9 mouse cellular contexts compared by ENCODE assay signal in the genomic region with DNA sequence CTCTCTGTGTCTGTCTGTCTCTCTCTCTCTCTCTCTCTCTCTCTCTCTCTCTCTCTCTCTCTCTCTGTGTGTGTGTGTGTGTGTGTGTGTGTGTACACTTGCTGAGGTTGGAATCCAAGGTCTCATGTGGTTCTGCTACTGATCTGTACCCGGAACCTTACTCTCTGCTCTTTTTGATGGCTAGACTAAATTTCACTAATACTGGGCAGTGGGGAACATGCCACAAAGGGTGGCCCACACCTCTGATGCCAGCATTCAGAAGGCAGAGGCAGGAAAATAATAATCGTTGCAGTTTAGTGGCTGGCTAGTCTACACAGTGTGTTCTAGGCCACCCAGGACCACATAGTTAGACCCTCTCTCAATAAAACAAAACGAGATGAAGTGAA. TPM values are rescaled to one million over a fixed set of nuclear protein-coding genes. Genes with fewer than 3 reads are reported as not detected.
DNase-seq lines count a peak whose midpoint lies in the region; ATAC-seq and TF ChIP-seq lines count a peak whose summit lies in the region.
"Had no signal": no experiment of that assay in that cellular context is flagged by ENCODE, and none has a peak within 500 bp of the region (broad histone marks: within the 10 kb centered on the region; RNA-seq: fewer than 3 reads in every experiment).

No protein-coding gene starts in this region.

- DNase-seq in heart, adult 2 months, result peak in 1 of 2 experiments; percentile 10
- no peak for DNase-seq in heart, postnatal 4 days
- DNase-seq in thymus, adult 2 months, result peak; percentile 13
- DNase-seq in thymus, postnatal 0 days (ENCODE audit: low spot score), result no peak
- no peak for DNase-seq in liver, embryonic 11.5 days (ENCODE audit: low spot score)
- no peak for DNase-seq in spleen, postnatal 36 days (ENCODE audit: low spot score in 2 of 2)
- no peak for DNase-seq in spleen, postnatal 10 days (ENCODE audit: low spot score in 2 of 2)

- no peak overlapping the region for H3K4me3 ChIP-seq in heart, adult 2 months
- H3K4me3 ChIP-seq in thymus, adult 2 months (ENCODE audit: control insufficient read depth, insufficient read depth, low read length), result no peak overlapping the region
- no peak overlapping the region for H3K4me3 ChIP-seq in liver, embryonic 11.5 days (ENCODE audit: low read depth, low read length)
- 0 out of 2 replicates have a peak overlapping the region, but pooled peaks have one; percentile 35 for H3K4me3 ChIP-seq in stomach, embryonic 15.5 days (replicated peaks)

- no peak overlapping the region for H3K27ac ChIP-seq in heart, adult 2 months
- H3K27ac ChIP-seq in thymus, adult 2 months (ENCODE audit: control insufficient read depth, insufficient read depth, low read length), result no peak overlapping the region
- no peak overlapping the region for H3K27ac ChIP-seq in liver, embryonic 11.5 days (ENCODE audit: low read depth, low read length)
- no peak overlapping the region for H3K27ac ChIP-seq in stomach, embryonic 15.5 days

- H3K4me2 ChIP-seq in liver, embryonic 11.5 days, result peak overlapping the region; percentile 53
- peak overlapping the region; percentile 33; the same call in 1 of the 2 replicates for H3K4me2 ChIP-seq in stomach, embryonic 15.5 days

- WGBS in heart, adult 2 months, result 43% methylated on average over 3 of the region's 3 CpGs
- 25% methylated on average over 3 of the region's 3 CpGs for WGBS in thymus, adult 2 months
- 64% methylated on average over 3 of the region's 3 CpGs for WGBS in liver, embryonic 11.5 days
- 81% methylated on average over 3 of the region's 3 CpGs for whole genome bisulfite sequencing in stomach, embryonic 15.5 days

- H3K79me2 ChIP-seq in heart, adult 2 months (replicated peaks; ENCODE audit: control insufficient read depth, insufficient read depth, low read length), result no peaks in the 10 kb centered on the region

- no peaks in the 10 kb centered on the region for H3K27me3 ChIP-seq in heart, adult 2 months (ENCODE audit: control insufficient read depth, insufficient read depth, low read length)
- no peaks in the 10 kb centered on the region for H3K27me3 ChIP-seq in thymus, adult 2 months (ENCODE audit: control insufficient read depth, insufficient read depth, low read length)
- H3K27me3 ChIP-seq in liver, embryonic 11.5 days (replicated peaks; ENCODE audit: control insufficient read depth, insufficient read depth, low read length), result peaks cover 2% of the 10 kb centered on the region; the same call in 1 of the 2 replicates
- H3K27me3 ChIP-seq in stomach, embryonic 15.5 days (replicated peaks), result no peaks in the 10 kb centered on the region

- H3K9me3 ChIP-seq in liver, embryonic 11.5 days (ENCODE audit: control insufficient read depth, low read length), result no peaks in the 10 kb centered on the region
- no peaks in the 10 kb centered on the region for H3K9me3 ChIP-seq in stomach, embryonic 15.5 days

- ATAC-seq in liver, embryonic 11.5 days (replicated peaks; ENCODE audit: low FRiP score), result no peak
- no peak for ATAC-seq in stomach, embryonic 15.5 days (ENCODE audit: insufficient read depth, low FRiP score, low read depth)

- no peak for TF ChIP-seq CTCF in heart, adult 2 months (IDR thresholded peaks at IDR 0.05)
- no peak for TF ChIP-seq CTCF in thymus, adult 2 months (IDR thresholded peaks at IDR 0.05; ENCODE audit: borderline replicate concordance, control insufficient read depth, extremely low read depth, insufficient read depth, low read length, poor library complexity)

- H3K36me3 ChIP-seq in heart, adult 2 months (ENCODE audit: control insufficient read depth, insufficient read depth, low read length), result peaks cover 4% of the 10 kb centered on the region
- no peaks in the 10 kb centered on the region for H3K36me3 ChIP-seq in thymus, adult 2 months (ENCODE audit: control insufficient read depth, insufficient read depth, low read length)
- H3K36me3 ChIP-seq in liver, embryonic 11.5 days (ENCODE audit: control insufficient read depth, insufficient read depth, low read length), result no peaks in the 10 kb centered on the region
- H3K36me3 ChIP-seq in stomach, embryonic 15.5 days, result no peaks in the 10 kb centered on the region

- no peak for TF ChIP-seq POLR2A in heart, adult 2 months (IDR thresholded peaks at IDR 0.05; ENCODE audit: insufficient read depth, low read depth, low read length)
- no peak for TF ChIP-seq POLR2A in thymus, adult 2 months (IDR thresholded peaks at IDR 0.05; ENCODE audit: control insufficient read depth, extremely low read depth, insufficient read depth, low read length, poor library complexity)

- no peak for TF ChIP-seq EP300 in heart, adult 2 months (IDR thresholded peaks at IDR 0.05; ENCODE audit: insufficient read depth, low read depth, low read length)

- peaks cover 3% of the 10 kb centered on the region for H3K4me1 ChIP-seq in heart, adult 2 months (ENCODE audit: control insufficient read depth, insufficient read depth, low read length)
- H3K4me1 ChIP-seq in thymus, adult 2 months (replicated peaks; ENCODE audit: control insufficient read depth, insufficient read depth, low read length), result peaks cover 10% of the 10 kb centered on the region
- peaks cover 6% of the 10 kb centered on the region; the same call in 1 of the 2 replicates for H3K4me1 ChIP-seq in liver, embryonic 11.5 days (replicated peaks; ENCODE audit: control insufficient read depth, insufficient read depth, low read length)
- H3K4me1 ChIP-seq in stomach, embryonic 15.5 days, result no peaks in the 10 kb centered on the region

- intact Hi-C loops in heart, adult 2 months (cut with DNase I), result loop anchor here (5.0 kb wide), 1 partner anchor 34 kb away; a partner anchor contains a TSS

- H3K9ac ChIP-seq in heart, adult 2 months (ENCODE audit: low read depth, low read length), result peak overlapping the region; percentile 47
- no peak overlapping the region for H3K9ac ChIP-seq in liver, embryonic 11.5 days (ENCODE audit: low read depth, low read length)
- H3K9ac ChIP-seq in stomach, embryonic 15.5 days, result no peak overlapping the region

RNA-seq across cellular contexts. Expression of a gene that starts 0.3 kb away (rescaled TPM):
- 1 to 10 TPM; 6.5 to 8.3 TPM for total RNA-seq in heart, adult 2 months (2021)
- 2.4 and 2.9 TPM in 2 replicates for polyA plus RNA-seq in heart, adult 2 months (2012; rRNA removed)
- total RNA-seq in heart, postnatal 4 days (2021), result 1 to 10 TPM; 5.9 to 6.1 TPM
- 4.1 and 4.3 TPM in 2 replicates for polyA plus RNA-seq in thymus, adult 2 months (2012; rRNA removed)
- polyA plus RNA-seq in thymus, postnatal 0 days (2015; fragmentation: Nextera tagmentation; extraction: Ambion mirVana), result 1.0 and 1.3 TPM in 2 replicates
- 1.3 and 1.4 TPM in 2 replicates for polyA plus RNA-seq in liver, embryonic 11.5 days (2014; fragmentation: Nextera tagmentation; extraction: Ambion mirVana)
- polyA plus RNA-seq in stomach, embryonic 15.5 days (2015; fragmentation: Nextera tagmentation; extraction: Ambion mirVana), result 1.6 and 1.9 TPM in 2 replicates

RNA-seq across cellular contexts. Expression of a gene that starts 7.8 kb away (rescaled TPM):
- total RNA-seq in heart, adult 2 months (2021), result 100 to 1,000 TPM; 186 to 228 TPM
- 382 and 405 TPM in 2 replicates for polyA plus RNA-seq in heart, adult 2 months (2012; rRNA removed)
- total RNA-seq in heart, postnatal 4 days (2021), result 100 to 1,000 TPM; 274 to 281 TPM
- 718 and 831 TPM in 2 replicates for polyA plus RNA-seq in thymus, adult 2 months (2012; rRNA removed)
- polyA plus RNA-seq in thymus, postnatal 0 days (2015; fragmentation: Nextera tagmentation; extraction: Ambion mirVana), result 833 and 884 TPM in 2 replicates
- 728 and 826 TPM in 2 replicates for polyA plus RNA-seq in liver, embryonic 11.5 days (2014; fragmentation: Nextera tagmentation; extraction: Ambion mirVana)
- 511 and 526 TPM in 2 replicates for polyA plus RNA-seq in stomach, embryonic 15.5 days (2015; fragmentation: Nextera tagmentation; extraction: Ambion mirVana)

RNA-seq across cellular contexts. Expression of a gene that starts 35.0 kb away (rescaled TPM):
- 10 to 100 TPM; 12.6 to 13.9 TPM for total RNA-seq in heart, adult 2 months (2021)
- polyA plus RNA-seq in heart, adult 2 months (2012; rRNA removed), result 4.6 and 8.9 TPM in 2 replicates
- 10 to 100 TPM; 16.7 to 16.9 TPM for total RNA-seq in heart, postnatal 4 days (2021)
- 3.9 and 4.7 TPM in 2 replicates for polyA plus RNA-seq in thymus, adult 2 months (2012; rRNA removed)
- polyA plus RNA-seq in thymus, postnatal 0 days (2015; fragmentation: Nextera tagmentation; extraction: Ambion mirVana), result 11.5 and 12.5 TPM in 2 replicates
- polyA plus RNA-seq in liver, embryonic 11.5 days (2014; fragmentation: Nextera tagmentation; extraction: Ambion mirVana), result 36.2 and 39.3 TPM in 2 replicates
- 19.9 and 21.5 TPM in 2 replicates for polyA plus RNA-seq in stomach, embryonic 15.5 days (2015; fragmentation: Nextera tagmentation; extraction: Ambion mirVana)

RNA-seq across cellular contexts. Expression of a gene that starts 45.1 kb away (rescaled TPM):
- 1 to 10 TPM; 1.8 to 5.7 TPM for total RNA-seq in heart, adult 2 months (2021)
- 1.6 and 4.1 TPM in 2 replicates for polyA plus RNA-seq in heart, adult 2 months (2012; rRNA removed)
- under 1 TPM; 0.10 to 0.32 TPM for total RNA-seq in heart, postnatal 4 days (2021)
- polyA plus RNA-seq in thymus, adult 2 months (2012; rRNA removed), result 0.45 and 0.77 TPM in 2 replicates
- polyA plus RNA-seq in thymus, postnatal 0 days (2015; fragmentation: Nextera tagmentation; extraction: Ambion mirVana), result not detected in 2 replicates
- 0.08 and 0.10 TPM in 2 replicates for polyA plus RNA-seq in liver, embryonic 11.5 days (2014; fragmentation: Nextera tagmentation; extraction: Ambion mirVana)
- polyA plus RNA-seq in stomach, embryonic 15.5 days (2015; fragmentation: Nextera tagmentation; extraction: Ambion mirVana), result 0.08 TPM in 1 of 2 replicates, not detected in the other
- total RNA-seq: megakaryocyte-erythroid progenitor cell, adult 5-6 weeks had no signal
